ENCODE assay signal across 8 mouse cellular contexts in the genomic region with DNA sequence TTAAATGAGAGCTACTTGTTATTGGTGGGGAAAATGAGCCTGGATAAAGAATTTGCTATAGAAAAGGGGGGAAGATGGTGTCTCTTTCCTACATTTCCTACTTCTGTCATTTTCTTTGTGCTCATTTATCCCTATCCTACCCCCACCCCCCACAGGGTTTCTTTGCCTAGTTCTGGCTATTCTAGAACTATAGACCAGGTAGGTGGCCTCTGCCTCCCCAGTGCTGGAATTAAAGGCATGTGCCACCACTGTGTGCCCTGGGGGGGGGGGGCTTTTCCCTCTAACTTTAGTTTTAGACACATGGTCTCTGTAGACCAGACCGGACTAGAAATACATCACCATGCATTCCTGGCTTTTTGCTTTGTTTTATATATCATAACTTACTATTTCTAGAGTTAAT. TPM values are rescaled to one million over a fixed set of nuclear protein-coding genes. Genes with fewer than 3 reads are reported as not detected.
A peak's percentile ranks its signal among the peaks of the same experiment; 100 is the strongest.
DNase-seq lines count a peak whose midpoint lies in the region; ATAC-seq and TF ChIP-seq lines count a peak whose summit lies in the region.

No protein-coding gene starts in this region.

- ATAC-seq in heart, embryonic 12.5 days (ENCODE audit: insufficient number of reproducible peaks, low FRiP score): no peak
- ATAC-seq in hindbrain, embryonic 15.5 days (ENCODE audit: low FRiP score, low read depth): no peak
- ATAC-seq in midbrain, embryonic 15.5 days (replicated peaks): no peak

- TF ChIP-seq CTCF in bone marrow, adult 2 months (IDR thresholded peaks at IDR 0.05; ENCODE audit: control insufficient read depth, insufficient read depth, low read length): no peak

- H3K9ac ChIP-seq in heart, embryonic 12.5 days: peak overlapping the region; percentile 100
- H3K9ac ChIP-seq in hindbrain, embryonic 15.5 days: peak overlapping the region; percentile 100
- peak overlapping the region; percentile 21 for H3K9ac ChIP-seq in midbrain, embryonic 15.5 days

- no peak for TF ChIP-seq POLR2A in bone marrow, adult 2 months (IDR thresholded peaks at IDR 0.05; ENCODE audit: borderline replicate concordance, control insufficient read depth, low read depth, low read length)

- peak overlapping the region; percentile 99 for H3K4me2 ChIP-seq in heart, embryonic 12.5 days
- peak overlapping the region; percentile 88 for H3K4me2 ChIP-seq in hindbrain, embryonic 15.5 days
- H3K4me2 ChIP-seq in midbrain, embryonic 15.5 days: peak overlapping the region; percentile 92

- no peaks in the 10 kb centered on the region for H3K27me3 ChIP-seq in heart, embryonic 12.5 days (replicated peaks)
- H3K27me3 ChIP-seq in hindbrain, embryonic 15.5 days: no peaks in the 10 kb centered on the region
- H3K27me3 ChIP-seq in midbrain, embryonic 15.5 days (replicated peaks): no peaks in the 10 kb centered on the region

- H3K27ac ChIP-seq in heart, embryonic 12.5 days (ENCODE audit: poor library complexity, severe bottlenecking): no peak overlapping the region
- no peak overlapping the region for H3K27ac ChIP-seq in bone marrow, adult 2 months (ENCODE audit: control insufficient read depth, insufficient read depth, low read depth, low read length, poor library complexity)
- H3K27ac ChIP-seq in hindbrain, embryonic 15.5 days (replicated peaks): no peak overlapping the region
- no peak overlapping the region for H3K27ac ChIP-seq in midbrain, embryonic 15.5 days

- H3K4me1 ChIP-seq in heart, embryonic 12.5 days (replicated peaks): peaks cover 26% of the 10 kb centered on the region
- H3K4me1 ChIP-seq in bone marrow, adult 2 months (ENCODE audit: control insufficient read depth, insufficient read depth, low read length): no peaks in the 10 kb centered on the region; the same call in 1 of the 2 replicates
- H3K4me1 ChIP-seq in hindbrain, embryonic 15.5 days (replicated peaks): peaks cover 49% of the 10 kb centered on the region
- peaks cover 49% of the 10 kb centered on the region for H3K4me1 ChIP-seq in midbrain, embryonic 15.5 days

- H3K9me3 ChIP-seq in heart, embryonic 12.5 days (replicated peaks): no peaks in the 10 kb centered on the region
- no peaks in the 10 kb centered on the region for H3K9me3 ChIP-seq in hindbrain, embryonic 15.5 days
- H3K9me3 ChIP-seq in midbrain, embryonic 15.5 days: no peaks in the 10 kb centered on the region

- peak overlapping the region; percentile 90 for H3K4me3 ChIP-seq in heart, embryonic 12.5 days
- H3K4me3 ChIP-seq in bone marrow, adult 2 months (replicated peaks; ENCODE audit: control insufficient read depth, low read depth, low read length): peak overlapping the region; percentile 11
- H3K4me3 ChIP-seq in hindbrain, embryonic 15.5 days: peak overlapping the region; percentile 98
- H3K4me3 ChIP-seq in midbrain, embryonic 15.5 days: peak overlapping the region; percentile 98

- H3K36me3 ChIP-seq in heart, embryonic 12.5 days: peaks cover 54% of the 10 kb centered on the region
- H3K36me3 ChIP-seq in hindbrain, embryonic 15.5 days: peaks cover 40% of the 10 kb centered on the region
- H3K36me3 ChIP-seq in midbrain, embryonic 15.5 days (replicated peaks): peaks cover 32% of the 10 kb centered on the region

- 40% methylated on average over 1 of the region's 1 CpGs for WGBS in heart, embryonic 12.5 days
- 46% methylated on average over 1 of the region's 1 CpGs for WGBS in bone marrow, adult 2 months
- WGBS in hindbrain, embryonic 15.5 days: 26% methylated on average over 1 of the region's 1 CpGs
- 51% methylated on average over 1 of the region's 1 CpGs for WGBS in midbrain, embryonic 15.5 days

- DNase-seq in heart, postnatal 4 days: no peak
- no peak for DNase-seq in urinary bladder, postnatal 10 days (ENCODE audit: low spot score)
- DNase-seq in ovary, adult 18-20 months (ENCODE audit: low spot score): no peak
- DNase-seq in thymus, postnatal 10 days (ENCODE audit: low spot score in 2 of 2): no peak

RNA-seq across cellular contexts. Expression of a gene that starts 3.1 kb away (rescaled TPM):
- 82.5 and 91.4 TPM in 2 replicates for polyA plus RNA-seq in heart, embryonic 12.5 days (2016; fragmentation: Nextera tagmentation; extraction: Ambion mirVana)
- 100 to 1,000 TPM; 182 to 205 TPM for total RNA-seq in heart, postnatal 4 days (2021)
- polyA plus RNA-seq in bone marrow, adult 2 months (2011; ENCODE audit: insufficient read depth, insufficient read length, low replicate concordance, missing spikeins): 379 and 425 TPM in 2 replicates
- 64.1 and 73.2 TPM in 2 replicates for polyA plus RNA-seq in hindbrain, embryonic 15.5 days (2015; fragmentation: Nextera tagmentation; extraction: Ambion mirVana)
- polyA plus RNA-seq in midbrain, embryonic 15.5 days (2015; fragmentation: Nextera tagmentation; extraction: Ambion mirVana): 70.6 and 77.3 TPM in 2 replicates

RNA-seq across cellular contexts. Expression of a gene that starts 36.7 kb away (rescaled TPM):
- 18.7 and 19.5 TPM in 2 replicates for polyA plus RNA-seq in heart, embryonic 12.5 days (2016; fragmentation: Nextera tagmentation; extraction: Ambion mirVana)
- 1 to 10 TPM; 5.8 to 5.9 TPM for total RNA-seq in heart, postnatal 4 days (2021)
- polyA plus RNA-seq in bone marrow, adult 2 months (2011; ENCODE audit: insufficient read depth, insufficient read length, low replicate concordance, missing spikeins): 10.7 and 20.6 TPM in 2 replicates
- 26.0 and 26.3 TPM in 2 replicates for polyA plus RNA-seq in hindbrain, embryonic 15.5 days (2015; fragmentation: Nextera tagmentation; extraction: Ambion mirVana)
- 25.3 and 28.3 TPM in 2 replicates for polyA plus RNA-seq in midbrain, embryonic 15.5 days (2015; fragmentation: Nextera tagmentation; extraction: Ambion mirVana)

RNA-seq across cellular contexts. Expression of a gene that starts 52.9 kb away (rescaled TPM):
- 15.9 and 17.8 TPM in 2 replicates for polyA plus RNA-seq in heart, embryonic 12.5 days (2016; fragmentation: Nextera tagmentation; extraction: Ambion mirVana)
- total RNA-seq in heart, postnatal 4 days (2021): 1 to 10 TPM; 7.1 to 7.2 TPM
- polyA plus RNA-seq in bone marrow, adult 2 months (2011; ENCODE audit: insufficient read depth, insufficient read length, low replicate concordance, missing spikeins): 2.8 and 3.0 TPM in 2 replicates
- 30.3 and 36.7 TPM in 2 replicates for polyA plus RNA-seq in hindbrain, embryonic 15.5 days (2015; fragmentation: Nextera tagmentation; extraction: Ambion mirVana)
- 34.5 and 40.2 TPM in 2 replicates for polyA plus RNA-seq in midbrain, embryonic 15.5 days (2015; fragmentation: Nextera tagmentation; extraction: Ambion mirVana)

RNA-seq across cellular contexts. Expression of a gene that starts 56.3 kb away (rescaled TPM):
- polyA plus RNA-seq in heart, embryonic 12.5 days (2016; fragmentation: Nextera tagmentation; extraction: Ambion mirVana): 21.2 and 21.5 TPM in 2 replicates
- total RNA-seq in heart, postnatal 4 days (2021): 10 to 100 TPM; 36.0 to 38.1 TPM
- polyA plus RNA-seq in bone marrow, adult 2 months (2011; ENCODE audit: insufficient read depth, insufficient read length, low replicate concordance, missing spikeins): 4.5 and 10.6 TPM in 2 replicates
- polyA plus RNA-seq in hindbrain, embryonic 15.5 days (2015; fragmentation: Nextera tagmentation; extraction: Ambion mirVana): 25.4 and 26.1 TPM in 2 replicates
- 28.8 and 31.5 TPM in 2 replicates for polyA plus RNA-seq in midbrain, embryonic 15.5 days (2015; fragmentation: Nextera tagmentation; extraction: Ambion mirVana)

Comparison
In these comparisons a context has a peak if more than half of its experiments do, and no peak if none do; other contexts are left out.
1. H3K4me3 ChIP-seq: peak in every context shown above with its lines; median percentile 98 in hindbrain, embryonic 15.5 days; 98 in midbrain, embryonic 15.5 days; 90 in heart, embryonic 12.5 days; 11 in bone marrow, adult 2 months.
2. H3K9ac ChIP-seq: peak in every context shown above with its lines; median percentile 100 in heart, embryonic 12.5 days; 100 in hindbrain, embryonic 15.5 days; 21 in midbrain, embryonic 15.5 days.